Mouse (Mus musculus) gastrocnemius, postnatal 36 days (tissue): ENCODE measurements around the gene Noa1. TPM values are rescaled to one million over a fixed set of nuclear protein-coding genes. Genes with fewer than 3 reads are reported as not detected.

ENCODE experiments used
- DNase-seq, 2 experiments: peaks; one replicate each; pipeline ENCODE4 v3.0.0; 2022
- intact Hi-C: fragments of 180-260 bp; cut with DNase I; formaldehyde crosslinking; loops from one replicate; pipeline ENCODE4 v1.15.1; 2025
- total RNA-seq, 2 experiments: library from RNA; stranded (reverse); gene quantifications; 2 replicates each; pipeline ENCODE4 v1.2.3; 2021

Noa1 gene
- total RNA-seq, 2 experiments from 2014 or later: 15.1 to 17.9 TPM

DNA sequence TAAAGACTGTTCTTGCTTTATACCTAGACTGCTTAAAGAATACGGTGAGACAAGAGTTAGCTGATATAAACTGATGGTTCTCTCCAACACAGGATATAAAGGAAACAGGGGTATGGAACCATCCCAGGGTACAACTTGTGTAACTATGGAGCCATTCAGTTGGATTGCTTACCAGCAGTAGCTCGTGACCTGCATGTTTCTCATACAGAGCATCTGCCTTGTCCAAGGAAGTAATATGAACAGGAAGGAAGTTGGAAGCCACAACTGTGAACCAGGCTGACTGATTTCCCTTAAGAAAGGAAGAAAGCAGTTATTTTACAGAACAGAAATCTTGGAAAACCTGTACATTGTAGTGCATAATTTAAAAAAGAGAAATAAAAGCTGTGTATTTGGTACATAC is 10.4 kb downstream of the Noa1 start:
- intact Hi-C loops: loop anchor here (2.0 kb wide), 1 partner anchor 21 kb away; no protein-coding TSS in a partner anchor
- DNase-seq: no peak

DNA sequence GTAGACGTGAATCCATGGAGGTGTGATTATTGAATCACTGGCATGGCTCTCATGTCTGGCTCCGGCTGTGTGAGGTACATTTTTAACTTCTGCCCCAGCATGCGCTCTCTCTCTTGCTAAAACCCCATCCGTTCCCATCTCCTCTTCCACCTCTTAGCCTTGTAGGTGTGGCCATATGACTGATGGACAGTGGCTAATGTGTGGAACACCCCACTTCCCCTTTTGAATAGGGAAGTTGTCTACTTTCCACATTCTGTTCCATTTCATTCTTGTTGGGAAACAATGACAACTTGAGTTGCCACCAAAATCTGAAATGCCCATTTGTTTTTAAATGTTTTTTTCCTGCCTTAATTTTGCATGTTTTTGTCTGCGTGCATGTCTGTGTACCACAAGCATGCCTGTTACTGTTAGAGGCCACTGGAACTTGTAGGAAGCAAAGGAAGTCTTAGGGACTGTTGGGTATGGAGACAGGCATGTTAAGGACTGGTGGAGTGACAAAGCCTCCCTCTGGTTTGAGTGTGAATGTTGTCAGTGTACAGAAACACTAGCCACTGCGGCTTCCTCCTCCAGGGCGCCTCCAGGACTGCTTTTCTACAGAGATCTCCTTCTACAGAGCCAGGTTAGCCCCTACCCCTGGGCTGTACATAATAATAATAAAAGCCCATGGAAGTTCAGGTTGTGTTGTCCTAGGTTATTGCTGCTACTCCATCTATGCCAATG is 16.9 kb downstream of the Noa1 start:
- intact Hi-C loops: no loop called here
- DNase-seq: no peak

DNA sequence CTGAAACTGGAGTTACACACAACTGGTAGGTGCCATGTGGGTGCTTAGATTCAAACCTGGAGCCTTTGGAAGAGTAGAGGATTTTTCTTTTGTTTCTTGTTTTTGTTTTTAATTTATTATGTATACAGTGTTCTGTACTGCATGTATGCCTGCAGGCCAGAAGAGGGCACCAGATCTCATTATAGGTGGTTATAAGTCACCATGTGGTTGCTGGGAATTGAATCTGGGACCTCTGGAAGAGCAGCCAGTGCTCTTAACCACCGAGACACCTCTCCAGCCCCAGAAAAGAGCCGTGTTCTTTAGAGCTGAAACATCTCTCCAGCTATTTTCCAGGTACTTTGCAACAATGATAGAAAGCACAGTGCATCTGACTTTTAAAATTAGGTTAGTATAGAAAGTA is 19.3 kb downstream of the Noa1 start:
- intact Hi-C loops: no loop called here
- no peak for DNase-seq

DNA sequence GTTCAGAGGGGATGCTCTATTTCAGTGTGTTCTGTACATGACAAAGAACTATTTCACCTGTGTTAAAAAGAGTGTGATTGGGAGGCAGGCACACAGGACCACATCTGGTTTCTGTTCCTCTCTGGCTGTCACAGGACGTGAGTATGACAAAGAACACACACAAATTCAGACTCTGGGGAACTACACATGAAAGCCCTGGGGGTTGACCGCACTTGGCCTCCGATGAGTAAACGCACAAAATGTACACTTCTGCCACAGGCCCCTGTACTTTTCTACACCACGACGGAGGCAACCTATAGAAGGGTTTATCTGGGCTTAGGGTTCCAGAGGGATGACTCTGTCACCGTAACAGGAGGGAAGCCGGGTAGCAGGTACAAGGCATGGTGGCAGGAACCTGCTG is 20.2 kb downstream of the Noa1 start:
- no peak for DNase-seq
- intact Hi-C loops: no loop called here

DNA sequence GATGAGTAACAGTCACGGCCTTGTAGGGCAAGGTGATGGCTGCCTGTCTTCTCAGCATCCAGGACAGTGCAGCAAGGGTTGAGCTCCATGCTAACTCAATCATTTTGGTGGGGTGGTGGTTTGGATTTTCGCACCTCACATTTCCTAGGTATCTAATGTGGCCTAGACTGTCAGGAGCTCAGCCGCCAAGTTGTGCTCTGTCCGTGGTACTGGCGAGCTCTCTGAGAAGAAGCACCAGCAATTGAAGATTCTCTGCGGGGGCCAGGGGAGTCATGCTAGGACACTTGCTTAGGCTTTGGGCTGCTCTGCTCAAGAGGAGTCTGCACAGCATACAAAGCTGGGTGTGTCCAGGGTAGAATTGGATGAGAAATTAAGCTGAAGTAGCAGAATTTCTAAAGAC is 22.0 kb downstream of the Noa1 start:
- no peak for DNase-seq
- intact Hi-C loops: no loop called here

DNA sequence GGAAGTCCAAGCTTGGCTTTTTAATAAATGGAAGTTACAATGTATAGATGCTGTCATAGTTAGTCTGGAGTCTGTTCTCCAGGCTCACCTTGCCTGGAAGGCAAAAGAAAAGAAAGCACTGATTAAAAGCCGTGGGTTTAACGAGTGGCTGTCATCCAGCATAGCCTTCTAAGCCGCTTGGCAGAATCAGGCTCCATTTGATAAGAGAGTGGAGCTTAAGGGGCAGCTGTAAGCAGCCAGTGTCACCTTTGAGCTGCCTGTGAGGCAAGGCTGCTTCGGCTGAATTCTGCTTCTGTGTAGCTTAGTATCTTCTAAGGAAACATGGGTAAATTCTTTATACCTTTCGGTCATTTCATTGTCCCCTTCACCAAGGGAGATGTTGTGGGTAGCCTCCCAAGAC is 23.0 kb downstream of the Noa1 start:
- no peak for DNase-seq
- intact Hi-C loops: no loop called here

DNA sequence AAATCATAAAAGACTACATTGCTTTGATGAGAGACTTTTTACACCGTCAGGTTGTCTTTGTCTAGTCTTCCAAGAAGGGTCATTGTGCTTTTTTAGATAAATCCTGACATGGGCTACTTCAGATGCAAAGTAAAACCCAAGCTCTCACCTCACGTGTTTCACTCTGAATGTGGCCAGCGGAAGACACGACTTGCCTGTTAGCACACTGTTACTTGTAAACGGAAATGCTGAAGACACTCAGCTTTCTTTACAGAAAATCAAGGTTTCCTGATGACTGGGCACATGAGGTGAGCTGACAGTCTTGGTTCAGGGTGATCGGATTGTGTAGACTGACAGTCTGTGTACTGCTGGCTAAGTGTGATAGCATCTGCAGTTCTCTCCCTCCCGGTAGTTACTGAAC is 24.2 kb downstream of the Noa1 start:
- intact Hi-C loops: no loop called here

DNA sequence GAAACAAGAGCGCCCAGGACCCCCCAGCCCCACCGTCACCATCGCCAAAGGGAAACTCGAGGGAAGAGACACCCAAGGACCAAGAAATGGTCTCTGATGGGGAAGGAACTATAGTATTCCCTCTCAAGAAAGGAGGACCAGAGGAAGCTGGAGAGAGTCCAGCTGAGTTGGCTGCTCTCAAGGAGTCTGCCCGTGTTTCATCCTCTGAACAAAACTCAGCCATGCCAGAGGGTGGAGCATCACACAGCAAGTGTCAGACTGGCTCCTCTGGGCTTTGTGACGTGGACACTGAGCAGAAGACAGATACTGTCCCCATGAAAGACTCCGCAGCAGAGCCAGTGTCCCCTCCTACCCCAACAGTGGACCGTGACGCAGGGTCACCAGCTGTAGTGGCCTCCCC is 27.6 kb downstream of the Noa1 start:
- no peak for DNase-seq
- intact Hi-C loops: no loop called here

More for the DNA sequence above, 24.2 kb downstream of the Noa1 start:
- no peak for DNase-seq

DNA sequence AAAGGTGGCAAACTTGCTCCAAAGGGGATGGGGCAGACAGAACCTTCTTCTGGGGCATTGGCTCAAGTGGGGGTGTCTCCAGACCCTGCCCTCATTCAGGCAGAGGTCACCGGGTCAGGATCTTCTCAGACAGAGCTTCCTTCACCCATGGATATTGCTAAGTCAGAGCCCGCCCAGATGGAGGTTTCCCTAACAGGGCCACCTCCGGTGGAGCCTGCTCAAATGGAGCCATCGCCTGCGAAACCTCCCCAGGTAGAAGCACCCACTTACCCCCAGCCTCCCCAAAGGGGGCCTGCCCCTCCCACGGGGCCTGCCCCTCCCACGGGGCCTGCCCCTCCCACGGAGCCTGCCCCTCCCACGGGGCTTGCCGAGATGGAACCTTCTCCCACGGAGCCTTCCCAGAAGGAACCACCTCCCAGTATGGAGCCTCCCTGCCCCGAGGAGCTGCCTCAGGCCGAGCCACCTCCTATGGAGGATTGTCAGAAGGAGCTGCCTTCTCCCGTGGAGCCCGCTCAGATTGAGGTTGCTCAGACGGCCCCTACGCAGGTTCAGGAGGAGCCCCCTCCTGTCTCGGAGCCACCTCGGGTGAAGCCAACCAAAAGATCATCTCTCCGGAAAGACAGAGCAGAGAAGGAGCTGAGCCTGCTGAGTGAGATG is 28.2 kb downstream of the Noa1 start:
- DNase-seq: no peak
- intact Hi-C loops: no loop called here

DNA sequence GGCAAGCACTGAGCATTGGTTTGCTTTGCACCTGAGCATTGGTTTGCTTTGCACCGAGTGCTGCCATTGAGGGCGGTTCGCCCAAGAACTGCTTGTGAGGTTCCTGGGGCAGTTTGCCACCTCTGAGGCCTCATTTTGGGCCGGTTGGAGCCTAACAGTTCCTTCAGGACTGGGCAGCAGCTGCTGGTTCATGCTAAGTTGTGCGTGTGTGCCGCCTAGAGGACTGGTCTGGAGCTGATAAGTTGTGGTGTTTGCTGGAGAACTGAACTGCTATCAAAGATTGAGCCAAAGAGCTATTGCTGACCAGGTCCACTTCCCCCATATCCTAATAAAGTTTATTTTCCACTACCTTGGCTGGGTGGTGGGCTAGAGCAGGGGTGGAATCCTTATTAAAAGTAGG is 32.7 kb downstream of the Noa1 start:
- intact Hi-C loops: no loop called here
- DNase-seq: no peak

DNA sequence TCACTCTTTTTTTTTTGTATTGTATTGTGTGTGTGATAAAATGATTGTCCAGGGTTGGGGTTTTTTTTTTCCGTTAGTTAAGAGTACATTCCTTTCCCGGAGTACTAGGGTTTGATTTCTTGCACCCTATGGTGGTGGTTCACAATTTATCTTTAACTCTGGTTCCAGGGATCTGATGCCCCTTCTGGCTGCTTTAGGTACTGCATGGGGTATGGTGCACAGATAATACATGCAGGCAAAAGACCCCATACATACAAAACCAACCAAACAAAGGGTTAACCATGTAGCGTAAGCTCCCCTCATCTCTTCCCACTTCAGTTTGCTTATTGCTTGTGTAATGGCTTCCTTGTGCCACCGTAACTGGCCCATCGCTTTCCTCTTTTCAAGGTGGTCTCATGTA is 33.9 kb downstream of the Noa1 start:
- intact Hi-C loops: no loop called here
- no peak for DNase-seq

DNA sequence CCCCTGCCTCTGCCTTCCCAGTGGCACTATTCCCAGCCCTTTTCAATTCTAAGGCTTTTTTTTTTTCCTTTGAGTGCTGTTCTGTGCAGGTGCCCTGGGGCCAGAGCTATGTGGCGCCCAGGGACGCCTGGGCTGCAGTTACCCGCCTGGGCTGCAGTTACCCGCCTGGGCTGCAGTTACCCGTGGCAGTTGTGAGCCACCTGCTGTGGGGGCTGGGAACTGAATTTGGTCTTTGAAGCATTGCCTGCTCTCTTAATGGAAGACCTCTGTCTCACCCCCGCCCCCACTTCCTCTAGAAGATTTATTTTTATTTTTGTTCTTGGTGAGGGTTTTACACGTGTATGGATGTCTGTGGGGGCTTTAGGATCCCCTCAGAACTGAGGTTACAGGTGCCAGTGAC is 36.7 kb downstream of the Noa1 start:
- intact Hi-C loops: no loop called here
- DNase-seq: no peak

DNA sequence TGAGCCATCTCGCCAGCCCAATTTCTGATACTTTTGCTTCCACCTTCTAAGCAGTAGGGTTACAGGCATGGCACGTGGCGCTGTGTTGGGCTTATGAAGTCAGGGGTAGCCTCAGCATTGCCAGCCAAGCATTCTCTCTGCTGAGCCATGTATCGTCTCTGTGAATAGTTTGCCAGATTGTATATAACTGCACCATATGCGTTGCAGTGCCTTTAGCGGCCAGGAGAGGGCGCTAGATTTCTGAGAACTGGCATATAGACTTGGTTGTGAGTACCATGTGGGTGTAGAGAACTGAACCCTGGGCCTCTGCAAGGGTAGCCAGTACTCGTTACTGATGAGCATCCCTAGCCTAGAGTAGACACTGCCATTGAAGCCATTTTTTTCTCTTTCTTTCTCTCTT is 40.5 kb downstream of the Noa1 start:
- intact Hi-C loops: loop anchor here (5.0 kb wide), 1 partner anchor 38 kb away; no protein-coding TSS in a partner anchor
- DNase-seq: no peak

DNA sequence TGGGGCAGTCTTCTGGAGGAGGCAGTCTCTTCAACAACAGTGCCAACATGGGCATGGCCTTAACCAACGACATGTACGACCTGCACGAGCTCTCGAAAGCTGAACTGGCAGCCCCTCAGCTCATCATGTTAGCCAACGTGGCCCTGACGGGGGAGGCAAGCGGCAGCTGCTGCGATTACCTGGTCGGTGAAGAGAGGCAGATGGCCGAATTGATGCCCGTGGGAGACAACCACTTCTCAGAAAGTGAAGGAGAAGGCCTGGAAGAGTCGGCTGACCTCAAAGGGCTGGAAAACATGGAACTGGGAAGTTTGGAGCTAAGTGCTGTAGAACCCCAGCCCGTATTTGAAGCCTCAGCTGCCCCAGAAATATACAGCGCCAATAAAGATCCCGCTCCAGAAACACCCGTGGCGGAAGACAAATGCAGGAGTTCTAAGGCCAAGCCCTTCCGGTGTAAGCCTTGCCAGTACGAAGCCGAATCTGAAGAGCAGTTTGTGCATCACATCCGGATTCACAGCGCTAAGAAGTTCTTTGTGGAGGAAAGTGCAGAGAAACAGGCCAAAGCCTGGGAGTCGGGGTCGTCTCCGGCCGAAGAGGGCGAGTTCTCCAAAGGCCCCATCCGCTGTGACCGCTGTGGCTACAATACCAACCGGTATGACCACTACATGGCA is 41.8 kb downstream of the Noa1 start:
- DNase-seq: no peak
- intact Hi-C loops: loop anchor here (5.0 kb wide), 1 partner anchor 39 kb away; no protein-coding TSS in a partner anchor

DNA sequence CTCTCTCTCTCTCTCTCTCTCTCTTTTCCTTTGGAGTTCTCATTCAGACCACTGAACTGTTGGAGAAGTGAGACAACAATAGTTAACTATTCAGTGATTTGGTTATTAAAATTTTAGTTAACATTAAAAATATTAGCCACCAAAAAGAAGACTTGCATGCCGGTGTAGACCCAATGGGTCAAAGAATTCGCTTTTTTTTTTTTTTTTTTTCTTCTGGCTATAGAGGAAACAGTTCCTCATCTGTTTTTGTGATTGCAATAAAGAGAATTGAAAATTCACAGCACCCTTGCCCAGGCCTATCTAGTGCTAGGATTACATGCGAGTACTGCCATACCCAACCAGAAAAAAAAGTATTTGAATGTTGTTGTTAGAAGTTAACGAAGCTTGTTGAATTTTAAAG is 42.4 kb downstream of the Noa1 start:
- intact Hi-C loops: loop anchor here (5.0 kb wide), 1 partner anchor 40 kb away; no protein-coding TSS in a partner anchor
- no peak for DNase-seq

DNA sequence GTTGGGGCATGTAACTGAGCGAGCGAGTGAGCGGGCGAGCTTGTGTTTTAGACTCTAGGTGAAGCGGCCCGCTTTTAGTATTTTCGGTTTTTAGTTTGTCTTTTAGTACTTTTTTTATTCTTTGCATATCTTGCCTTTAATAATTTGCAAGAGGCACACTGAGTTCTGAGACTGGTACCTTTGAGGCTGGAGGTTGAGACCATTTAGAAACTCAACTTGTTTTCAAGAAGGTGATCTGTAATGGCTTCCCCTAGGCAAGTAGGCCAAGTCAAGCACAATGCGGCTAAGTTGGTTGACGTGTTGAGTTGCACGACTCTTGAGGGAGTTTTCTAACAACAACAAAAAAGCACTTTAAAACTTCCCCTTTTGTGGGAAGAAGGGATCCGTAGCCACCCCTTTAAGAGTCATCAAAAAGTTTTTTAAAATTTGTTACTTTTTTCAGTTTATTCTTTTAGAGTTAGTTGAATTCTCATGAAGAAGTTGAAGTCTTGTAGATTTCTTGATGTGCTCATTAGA is 42.9 kb downstream of the Noa1 start:
- intact Hi-C loops: loop anchor here (5.0 kb wide), 1 partner anchor 40 kb away; no protein-coding TSS in a partner anchor
- DNase-seq: no peak

DNA sequence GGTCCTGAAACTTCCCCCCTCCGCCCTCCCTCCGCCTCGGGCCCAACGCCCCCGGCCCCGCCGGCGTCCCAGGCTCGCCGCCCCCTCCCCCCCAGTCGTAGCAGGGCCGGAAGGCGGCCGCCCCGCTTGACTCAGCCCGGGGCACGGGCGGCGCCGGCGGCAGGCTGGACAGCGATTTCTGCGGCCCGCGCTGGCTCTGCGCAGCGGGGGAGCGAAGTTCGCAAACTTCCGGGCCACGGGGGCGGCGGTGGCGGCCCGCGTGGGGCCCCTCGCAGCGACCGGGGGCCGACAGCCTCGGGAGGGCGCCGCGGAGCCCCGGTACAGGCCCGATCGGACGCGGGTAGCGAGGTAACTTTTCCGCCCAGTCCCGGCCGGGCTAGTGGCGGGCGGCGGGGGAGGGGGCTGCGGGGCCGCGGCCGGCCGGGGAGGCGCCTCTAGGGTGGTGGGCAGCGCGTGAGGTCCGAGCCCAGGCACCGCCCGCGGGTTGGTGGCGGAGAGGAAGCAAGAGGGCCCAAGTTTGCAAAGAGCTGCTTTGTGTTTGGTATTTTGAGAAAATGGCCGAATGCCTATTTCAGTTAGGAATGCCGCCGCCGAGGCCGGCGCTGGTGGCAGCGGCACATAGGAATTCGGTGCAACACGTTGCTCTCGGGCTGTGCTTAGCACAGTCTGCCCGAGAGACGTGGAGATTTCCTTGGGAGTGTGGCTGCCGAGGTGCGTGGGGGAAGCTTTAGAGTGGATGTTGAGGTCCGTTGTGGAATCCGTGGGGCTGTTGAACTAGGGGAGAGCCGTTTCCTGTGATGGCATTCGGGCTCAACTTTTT is 43.6 kb downstream of the Noa1 start:
- DNase-seq: peak; percentile 18 to 47
- intact Hi-C loops: loop anchor here (5.0 kb wide), 1 partner anchor 41 kb away; no protein-coding TSS in a partner anchor

DNA sequence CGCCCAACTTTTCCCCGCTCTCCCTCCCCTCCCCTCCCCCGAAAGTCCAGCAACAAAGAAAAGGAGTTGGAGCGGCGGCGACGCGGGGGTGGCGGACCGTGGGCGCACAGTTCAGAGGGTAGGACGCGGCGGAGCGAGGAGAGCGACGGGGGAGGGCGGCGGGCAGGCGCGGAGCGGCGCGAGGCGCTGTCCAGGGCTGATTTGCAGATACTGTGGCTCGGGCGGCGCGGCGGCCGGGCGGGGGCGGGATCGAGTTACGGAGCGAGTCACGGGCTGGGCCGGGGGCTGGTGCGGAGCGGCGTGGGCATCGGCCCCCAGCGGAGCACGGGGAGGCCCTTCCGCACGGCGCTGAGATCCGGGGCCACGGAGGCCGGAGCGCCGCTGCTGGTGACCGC is 44.2 kb downstream of the Noa1 start:
- DNase-seq: peak; percentile 62 to 64
- intact Hi-C loops: loop anchor here (5.0 kb wide), 1 partner anchor 42 kb away; no protein-coding TSS in a partner anchor

DNA sequence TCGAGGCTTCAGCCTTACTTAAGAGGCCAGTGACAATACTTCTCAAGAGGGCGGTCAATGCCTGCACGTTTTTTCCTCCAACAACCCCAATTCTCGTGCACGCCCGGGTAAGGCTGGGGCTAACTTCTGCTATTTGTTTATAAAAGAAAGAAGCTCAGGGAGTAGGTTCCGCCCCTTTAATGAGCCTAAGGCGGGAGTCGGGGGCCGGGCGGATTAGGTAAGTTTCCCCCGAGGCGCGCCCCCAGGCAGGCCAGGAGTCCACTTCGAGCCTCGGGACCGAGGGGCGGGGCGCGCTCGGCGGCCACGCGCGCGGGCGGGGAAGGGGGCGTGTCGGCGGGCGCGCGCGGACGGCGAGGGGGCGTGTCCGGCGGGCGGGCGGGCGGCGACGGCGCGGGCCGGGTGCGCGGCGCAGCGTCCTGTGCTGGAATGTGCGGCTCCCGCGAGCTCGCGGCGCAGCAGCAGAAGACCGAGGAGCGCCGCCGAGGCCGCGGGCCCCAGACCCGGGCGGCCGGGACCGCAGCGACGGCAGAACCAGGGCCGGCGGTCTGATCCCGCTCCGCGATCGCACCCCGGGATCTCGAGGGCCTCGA is 44.7 kb downstream of the Noa1 start, which contains the start of gene Rest:
Rest (plus strand) TSS at position 411 of the 590 bp plus-strand sequence.
- DNase-seq: peak; percentile 63 to 64
- intact Hi-C loops: loop anchor here (5.0 kb wide), 1 partner anchor 42 kb away; no protein-coding TSS in a partner anchor

DNA sequence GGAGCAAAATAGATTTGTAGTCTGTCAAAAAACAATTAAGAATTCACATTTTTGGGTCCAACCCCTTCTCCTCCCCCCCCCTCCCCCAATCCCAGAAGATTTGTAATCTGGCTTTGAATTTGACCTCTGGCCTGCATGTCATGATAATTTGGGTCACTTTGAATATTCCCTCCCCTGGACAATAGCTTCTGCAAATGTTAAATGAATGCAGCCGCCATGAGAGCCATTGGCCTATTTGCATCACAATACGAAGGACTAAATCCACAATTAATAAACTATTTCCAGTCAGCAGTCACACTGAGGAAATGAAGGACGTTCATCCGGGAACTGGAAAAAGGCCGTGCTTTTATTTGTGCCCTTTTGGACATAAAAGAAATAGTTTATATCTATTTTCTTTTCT is 47.8 kb downstream of the Noa1 start:
- intact Hi-C loops: no loop called here
- DNase-seq: no peak
